19 mouse cellular contexts compared by ENCODE assay signal in the genomic region with DNA sequence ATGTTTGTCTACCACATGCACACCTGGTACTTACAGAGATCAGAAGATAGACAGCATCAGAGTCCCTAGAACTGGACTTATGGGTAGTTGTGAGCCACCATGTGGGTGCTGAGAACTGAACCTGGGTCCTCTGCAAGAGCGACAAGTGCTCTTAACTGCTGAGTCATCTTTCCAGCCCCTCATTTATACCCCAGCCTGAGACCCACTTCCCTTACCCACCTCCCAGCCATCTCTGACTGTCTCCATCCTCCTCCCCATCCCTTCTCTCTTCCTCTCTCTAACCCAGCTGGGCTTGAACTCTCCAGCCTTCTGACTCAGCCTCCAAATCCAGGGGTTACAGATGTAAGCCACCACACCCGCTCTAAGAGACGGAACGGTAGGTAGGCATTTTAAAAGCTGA.
DNase-seq lines count a peak whose midpoint lies in the region; ATAC-seq and TF ChIP-seq lines count a peak whose summit lies in the region.
"Had no signal": no experiment of that assay in that cellular context is flagged by ENCODE, and none has a peak within 500 bp of the region (broad histone marks: within the 10 kb centered on the region; RNA-seq: fewer than 3 reads in every experiment).

No protein-coding gene starts in this region.

- H3K4me2 ChIP-seq in liver, embryonic 11.5 days: no peak overlapping the region
- H3K4me2 ChIP-seq in midbrain, embryonic 16.5 days (ENCODE audit: low read length): no peak overlapping the region
- no peak overlapping the region for H3K4me2 ChIP-seq in midbrain, embryonic 13.5 days (replicated peaks)
- no peak overlapping the region for H3K4me2 ChIP-seq in forebrain, embryonic 12.5 days
- H3K4me2 ChIP-seq: heart, embryonic 11.5 days; liver, embryonic 13.5 days; midbrain, embryonic 12.5 days; neural tube, embryonic 15.5 days had no signal

- ATAC-seq in liver, embryonic 11.5 days (replicated peaks; ENCODE audit: low FRiP score): no peak
- no peak for ATAC-seq in midbrain, embryonic 16.5 days
- no peak for ATAC-seq in midbrain, embryonic 13.5 days
- no peak for ATAC-seq in forebrain, embryonic 12.5 days (ENCODE audit: low FRiP score)
- ATAC-seq: CD4-positive, CD25-positive, alpha-beta regulatory T cell, adult 4 months had no signal

- H3K27me3 ChIP-seq in liver, adult 2 months (ENCODE audit: control insufficient read depth, insufficient read depth, low read length): no peaks in the 10 kb centered on the region
- H3K27me3 ChIP-seq in liver, embryonic 11.5 days (replicated peaks; ENCODE audit: control insufficient read depth, insufficient read depth, low read length): no peaks in the 10 kb centered on the region
- H3K27me3 ChIP-seq in midbrain, embryonic 16.5 days (ENCODE audit: control insufficient read depth, insufficient read depth, low read depth, low read length): no peaks in the 10 kb centered on the region
- no peaks in the 10 kb centered on the region for H3K27me3 ChIP-seq in midbrain, embryonic 13.5 days
- no peaks in the 10 kb centered on the region for H3K27me3 ChIP-seq in forebrain, embryonic 12.5 days
- H3K27me3 ChIP-seq: liver, embryonic 13.5 days; midbrain, embryonic 12.5 days; neural tube, embryonic 15.5 days had no signal

- peaks cover 44% of the 10 kb centered on the region for H3K4me1 ChIP-seq in liver, adult 2 months (ENCODE audit: control insufficient read depth, insufficient read depth, low read length)
- no peaks in the 10 kb centered on the region for H3K4me1 ChIP-seq in liver, embryonic 11.5 days (replicated peaks; ENCODE audit: control insufficient read depth, insufficient read depth, low read length)
- H3K4me1 ChIP-seq in midbrain, embryonic 16.5 days (ENCODE audit: control insufficient read depth, insufficient read depth, low read length): no peaks in the 10 kb centered on the region
- peaks cover 7% of the 10 kb centered on the region for H3K4me1 ChIP-seq in midbrain, embryonic 13.5 days (replicated peaks)
- H3K4me1 ChIP-seq in forebrain, embryonic 12.5 days: peaks cover 10% of the 10 kb centered on the region
- H3K4me1 ChIP-seq: liver, embryonic 13.5 days had no signal

- WGBS in liver, adult 2 months: 72% methylated on average over 4 of the region's 4 CpGs
- 87% methylated on average over 4 of the region's 4 CpGs for WGBS in liver, embryonic 11.5 days
- WGBS in midbrain, embryonic 16.5 days: 91% methylated on average over 4 of the region's 4 CpGs
- 95% methylated on average over 4 of the region's 4 CpGs for WGBS in midbrain, embryonic 13.5 days
- WGBS in forebrain, embryonic 12.5 days: 92% methylated on average over 4 of the region's 4 CpGs

- H3K4me3 ChIP-seq in gastrocnemius, adult 2 months: no peak overlapping the region
- no peak overlapping the region for H3K4me3 ChIP-seq in liver, adult 2 months (ENCODE audit: insufficient read depth, low read depth, low read length)
- no peak overlapping the region for H3K4me3 ChIP-seq in liver, embryonic 11.5 days (ENCODE audit: low read depth, low read length)
- H3K4me3 ChIP-seq in midbrain, embryonic 16.5 days (ENCODE audit: low read depth, low read length): no peak overlapping the region
- no peak overlapping the region for H3K4me3 ChIP-seq in midbrain, embryonic 13.5 days (replicated peaks)
- H3K4me3 ChIP-seq in forebrain, embryonic 12.5 days (replicated peaks): no peak overlapping the region
- H3K4me3 ChIP-seq: forebrain, embryonic 10.5 days; liver, embryonic 13.5 days; midbrain, embryonic 12.5 days; neural tube, embryonic 15.5 days had no signal

- peaks cover 60% of the 10 kb centered on the region; the same call in 1 of the 2 replicates for H3K79me2 ChIP-seq in liver, adult 2 months (ENCODE audit: control insufficient read depth, insufficient read depth, low read length)

- TF ChIP-seq POLR2A in liver, adult 2 months (IDR thresholded peaks at IDR 0.05; ENCODE audit: extremely low read depth, insufficient read depth, low read length): no peak

- no peaks in the 10 kb centered on the region for H3K36me3 ChIP-seq in liver, adult 2 months (ENCODE audit: control insufficient read depth, insufficient read depth, low read length)
- no peaks in the 10 kb centered on the region for H3K36me3 ChIP-seq in liver, embryonic 11.5 days (ENCODE audit: control insufficient read depth, insufficient read depth, low read length)
- H3K36me3 ChIP-seq in midbrain, embryonic 16.5 days (ENCODE audit: control insufficient read depth, insufficient read depth, low read length): no peaks in the 10 kb centered on the region
- H3K36me3 ChIP-seq in midbrain, embryonic 13.5 days: no peaks in the 10 kb centered on the region
- H3K36me3 ChIP-seq in forebrain, embryonic 12.5 days (replicated peaks): no peaks in the 10 kb centered on the region
- H3K36me3 ChIP-seq: forebrain, embryonic 10.5 days; liver, embryonic 13.5 days; midbrain, embryonic 12.5 days; neural tube, embryonic 15.5 days had no signal

- no peak overlapping the region for H3K9ac ChIP-seq in liver, adult 2 months (ENCODE audit: low read depth, low read length)
- H3K9ac ChIP-seq in liver, embryonic 11.5 days (ENCODE audit: low read depth, low read length): no peak overlapping the region
- H3K9ac ChIP-seq in midbrain, embryonic 16.5 days (ENCODE audit: low read depth, low read length): no peak overlapping the region
- H3K9ac ChIP-seq in midbrain, embryonic 13.5 days (replicated peaks): no peak overlapping the region
- H3K9ac ChIP-seq in forebrain, embryonic 12.5 days: no peak overlapping the region
- H3K9ac ChIP-seq: liver, embryonic 13.5 days; midbrain, embryonic 12.5 days; neural tube, embryonic 15.5 days had no signal

- no peak for TF ChIP-seq CTCF in gastrocnemius, adult 2 months (IDR thresholded peaks at IDR 0.05)
- no peak for TF ChIP-seq CTCF in liver, adult 2 months (IDR thresholded peaks at IDR 0.05; ENCODE audit: low read depth, low read length)

- intact Hi-C loops in gastrocnemius, adult 2 months (cut with DNase I): no loop called here
- intact Hi-C loops in gastrocnemius, postnatal 36 days (cut with DNase I): no loop called here

- H3K9me3 ChIP-seq in liver, embryonic 11.5 days (ENCODE audit: control insufficient read depth, low read length): no peaks in the 10 kb centered on the region
- no peaks in the 10 kb centered on the region for H3K9me3 ChIP-seq in midbrain, embryonic 16.5 days (replicated peaks; ENCODE audit: control insufficient read depth, low read length, poor library complexity, severe bottlenecking)
- no peaks in the 10 kb centered on the region for H3K9me3 ChIP-seq in midbrain, embryonic 13.5 days
- H3K9me3 ChIP-seq in forebrain, embryonic 12.5 days: no peaks in the 10 kb centered on the region
- H3K9me3 ChIP-seq: forebrain, embryonic 10.5 days; liver, embryonic 13.5 days; midbrain, embryonic 12.5 days; neural tube, embryonic 15.5 days had no signal

- peak overlapping the region; percentile 65 for H3K27ac ChIP-seq in gastrocnemius, adult 2 months
- H3K27ac ChIP-seq in liver, adult 2 months (replicated peaks; ENCODE audit: insufficient read depth, low read depth, low read length): peak overlapping the region; percentile 69
- no peak overlapping the region for H3K27ac ChIP-seq in liver, embryonic 11.5 days (ENCODE audit: low read depth, low read length)
- 0 out of 2 replicates have a peak overlapping the region, but pooled peaks have one; percentile 24 for H3K27ac ChIP-seq in midbrain, embryonic 16.5 days (ENCODE audit: low read length)
- H3K27ac ChIP-seq in midbrain, embryonic 13.5 days: no peak overlapping the region
- no peak overlapping the region for H3K27ac ChIP-seq in forebrain, embryonic 12.5 days
- H3K27ac ChIP-seq: liver, embryonic 13.5 days; macrophage; midbrain, embryonic 12.5 days; neural tube, embryonic 15.5 days had no signal

- DNase-seq in gastrocnemius, adult 2 months: no peak
- no peak for DNase-seq in gastrocnemius, postnatal 36 days
- DNase-seq in liver, adult 2 months (ENCODE audit: extremely low read depth, low read depth, low spot score): no peak
- no peak for DNase-seq in liver, embryonic 11.5 days (ENCODE audit: low spot score)
- DNase-seq: cerebellum, adult 18-20 months; cerebellum, postnatal 25 days; embryo, embryonic 11 days; heart, postnatal 10 days; liver, embryonic 13.5 days; thymus, postnatal 14 days had no signal

Comparison
In these comparisons a context has a peak if more than half of its experiments do, and no peak if none do; other contexts are left out.
1. H3K27ac ChIP-seq: peak in gastrocnemius, adult 2 months (single experiment), liver, adult 2 months (single experiment) and midbrain, embryonic 16.5 days (single experiment); none in liver, embryonic 11.5 days (single experiment), midbrain, embryonic 13.5 days (single experiment) and forebrain, embryonic 12.5 days (single experiment).